ENCODE assay signal across 12 mouse cellular contexts in the genomic region with DNA sequence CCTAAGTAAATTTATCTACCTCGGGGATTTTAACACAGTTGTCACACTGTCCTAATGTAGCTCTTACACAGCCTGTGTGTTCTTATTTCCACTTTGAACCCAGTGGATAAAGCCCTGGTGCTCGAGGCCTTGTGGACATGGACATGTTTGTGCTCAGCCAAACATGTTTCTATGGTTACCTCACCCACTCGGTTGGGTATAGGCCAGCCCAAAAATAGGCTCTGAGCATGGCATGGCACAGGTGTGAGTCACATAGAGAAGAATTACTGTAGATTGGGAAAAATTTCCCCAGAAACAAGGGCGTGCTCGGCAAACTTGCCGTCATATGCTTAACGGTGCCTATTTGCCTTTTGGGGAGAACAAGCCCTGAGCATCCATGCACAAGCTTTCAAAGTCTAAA.
DNase-seq lines count a peak whose midpoint lies in the region; ATAC-seq lines count a peak whose summit lies in the region.
"Had no signal": no experiment of that assay in that cellular context is flagged by ENCODE, and none has a peak within 500 bp of the region (broad histone marks: within the 10 kb centered on the region; RNA-seq: fewer than 3 reads in every experiment).

No protein-coding gene starts in this region.

- no peaks in the 10 kb centered on the region for H3K36me3 ChIP-seq in forebrain, embryonic 12.5 days (replicated peaks)
- no peaks in the 10 kb centered on the region for H3K36me3 ChIP-seq in midbrain, embryonic 10.5 days

- peak; percentile 35 for DNase-seq in layer of hippocampus, adult 11-12 months (ENCODE audit: low spot score)
- DNase-seq in layer of hippocampus, postnatal 10 days (ENCODE audit: low spot score in 2 of 2) = no peak
- DNase-seq in Muller cell, postnatal 12 days (ENCODE audit: inconsistent ontology term) = peak; percentile 26
- peak; percentile 46 for DNase-seq in adrenal gland, postnatal 25 days
- peak; percentile 51 for DNase-seq in heart, postnatal 4 days
- DNase-seq in spleen, postnatal 10 days (ENCODE audit: low spot score in 2 of 2) = no peak
- no peak for DNase-seq in midbrain, embryonic 10.5 days (ENCODE audit: low spot score)
- DNase-seq: forebrain, postnatal 0 days; kidney, postnatal 36 days; lung, postnatal 14 days had no signal

- no peak overlapping the region for H3K9ac ChIP-seq in forebrain, embryonic 12.5 days
- H3K9ac ChIP-seq: forebrain, postnatal 0 days had no signal

- ATAC-seq in forebrain, embryonic 12.5 days (ENCODE audit: low FRiP score) = no peak
- ATAC-seq: forebrain, postnatal 0 days; hindbrain, postnatal 0 days had no signal

- no peaks in the 10 kb centered on the region for H3K4me1 ChIP-seq in forebrain, embryonic 12.5 days
- H3K4me1 ChIP-seq in midbrain, embryonic 10.5 days = no peaks in the 10 kb centered on the region

- no peak overlapping the region for H3K4me3 ChIP-seq in forebrain, embryonic 12.5 days (replicated peaks)
- H3K4me3 ChIP-seq in midbrain, embryonic 10.5 days = no peak overlapping the region

- H3K27me3 ChIP-seq in forebrain, embryonic 12.5 days = no peaks in the 10 kb centered on the region
- H3K27me3 ChIP-seq in midbrain, embryonic 10.5 days (ENCODE audit: low read depth, poor library complexity, severe bottlenecking) = no peaks in the 10 kb centered on the region

- 85% methylated on average over 7 of the region's 7 CpGs for WGBS in forebrain, embryonic 12.5 days
- WGBS in midbrain, embryonic 10.5 days = 94% methylated on average over 7 of the region's 7 CpGs

- no peak overlapping the region for H3K27ac ChIP-seq in forebrain, embryonic 12.5 days
- no peak overlapping the region for H3K27ac ChIP-seq in midbrain, embryonic 10.5 days (replicated peaks)
- H3K27ac ChIP-seq: hindbrain, postnatal 0 days had no signal

- H3K9me3 ChIP-seq in forebrain, embryonic 12.5 days = no peaks in the 10 kb centered on the region
- H3K9me3 ChIP-seq in midbrain, embryonic 10.5 days (replicated peaks) = no peaks in the 10 kb centered on the region

- H3K4me2 ChIP-seq in forebrain, embryonic 12.5 days = no peak overlapping the region

Comparison
In these comparisons a context has a peak if more than half of its experiments do, and no peak if none do; other contexts are left out.
1. DNase-seq: peak in layer of hippocampus, adult 11-12 months (single experiment), Muller cell, postnatal 12 days (single experiment), adrenal gland, postnatal 25 days (single experiment) and heart, postnatal 4 days (single experiment); none in layer of hippocampus, postnatal 10 days (0 of 2), spleen, postnatal 10 days (0 of 2) and midbrain, embryonic 10.5 days (single experiment).